Mouse (Mus musculus) liver, embryonic 14.5 days (tissue): Measurements from ENCODE around the gene C2cd4c. TPM values are rescaled to one million over a fixed set of nuclear protein-coding genes. Genes with fewer than 3 reads are reported as not detected.

ENCODE experiments used
- ATAC-seq: fragments of 200-750 bp; cut with Nextera tagmentation; 2 replicates; pipeline ENCODE4 v1.8.0; 2017; ENCODE audit warnings: moderate number of reproducible peaks, mild to moderate bottlenecking, moderate library complexity; ENCODE audit not compliant: insufficient read depth
- DNase-seq, 3 experiments: peaks; one replicate each; pipeline ENCODE4 v3.0.0-alpha.2; 2012 to 2013; ENCODE audit warnings: low read depth in 3 of 3, low spot score in 3 of 3
- H3K27ac ChIP-seq: fragments of 300-500 bp; sonication (generic); 2 replicates; pipeline ENCODE4 v1.5.1; 2014; ENCODE audit warnings: moderate library complexity, mild to moderate bottlenecking, control low read depth, inconsistent platforms
- H3K27me3 ChIP-seq: fragments of 300-500 bp; sonication (generic); 2 replicates; pipeline ENCODE4 v1.6.1; 2014; ENCODE audit warnings: mild to moderate bottlenecking, low read length, moderate library complexity; ENCODE audit not compliant: control insufficient read depth, insufficient read depth
- H3K36me3 ChIP-seq: fragments of 300-500 bp; sonication (generic); replicated peaks from 2 replicates; pipeline ENCODE4 v1.6.1; 2014; ENCODE audit warnings: low read depth; ENCODE audit not compliant: control insufficient read depth, insufficient read depth
- H3K4me1 ChIP-seq, 2 experiments: fragments of 200-500 bp in 1 of 2; fragments of 300-500 bp in 1 of 2; sonication (generic) in 1 of 2; replicated peaks; 2 replicates each; pipeline ENCODE4 v1.6.1; 2012 to 2014; ENCODE audit warnings: antibody characterized with exemption in 1 of 2, inconsistent platforms in 1 of 2, low read length in 1 of 2; ENCODE audit not compliant: control insufficient read depth in 2 of 2, insufficient read depth in 2 of 2
- H3K4me2 ChIP-seq: fragments of 300-500 bp; sonication (generic); 2 replicates; pipeline ENCODE4 v1.6.1; 2014; ENCODE audit warnings: low read depth, mild to moderate bottlenecking, control low read depth, moderate library complexity
- H3K4me3 ChIP-seq, 2 experiments: fragments of 200-500 bp in 1 of 2; fragments of 300-500 bp in 1 of 2; sonication (generic) in 1 of 2; 2 replicates each; pipeline ENCODE4 v1.5.1; 2012 to 2014; ENCODE audit warnings: low read depth in 2 of 2, low read length in 2 of 2, mild to moderate bottlenecking in 2 of 2, control low read depth in 1 of 2, inconsistent platforms in 1 of 2, moderate library complexity in 1 of 2; ENCODE audit not compliant: insufficient read depth in 1 of 2
- H3K9ac ChIP-seq: fragments of 300-500 bp; sonication (generic); replicated peaks from 2 replicates; pipeline ENCODE4 v1.6.1; 2014; ENCODE audit warnings: mild to moderate bottlenecking, control low read depth, moderate library complexity
- H3K9me3 ChIP-seq: fragments of 300-500 bp; sonication (generic); 2 replicates; pipeline ENCODE4 v1.6.1; 2016; ENCODE audit warnings: low read length, mixed read lengths; ENCODE audit not compliant: control insufficient read depth
- CTCF ChIP-seq: IDR thresholded peaks from 2 replicates; pipeline ENCODE4 v1.5.1; 2016; ENCODE audit warnings: antibody characterized with exemption, low read depth, control low read depth
- EP300 ChIP-seq: IDR thresholded peaks from 2 replicates; pipeline ENCODE4 v1.6.1; 2016; ENCODE audit warnings: antibody characterized with exemption, low read depth
- WGBS: fragments of 180-500 bp; shearing (Covaris S2); extraction: QIAGEN DNeasy Blood & Tissue Kit; methylation state at CpG from one replicate; pipeline ENCODE4 v1.1.7; 2014; ENCODE audit not compliant: insufficient replicate concordance; 5-methylcytosine and 5-hydroxymethylcytosine counted together
- polyA plus RNA-seq, 2 experiments: library from polyadenylated mRNA; depleted of rRNA in 1 of 2; stranded (reverse) in 1 of 2; unstranded in 1 of 2; fragments of >200 nt; fragmentation: Nextera tagmentation in 1 of 2; extraction: Ambion mirVana in 1 of 2; gene quantifications; 2 replicates each; pipeline versions ENCODE4 v1.2.1 to v1.2.3; 2012 to 2014

The C2cd4c gene
- polyA plus RNA-seq, 2 experiments = 0.01 TPM; not detected in 1

GRCm38 (mm10) chr10:79585723-79586122, 28.1 kb downstream of the C2cd4c start:
- ATAC-seq (no peak), DNase-seq (no peak)
- H3K9me3 ChIP-seq = no peaks in the 10 kb centered on the region
- TF ChIP-seq CTCF (no peak), EP300 (no peak)
- H3K9ac ChIP-seq = no peak overlapping the region
- H3K4me2 ChIP-seq = no peak overlapping the region
- no peak overlapping the region for H3K27ac ChIP-seq
- H3K36me3 ChIP-seq = no peaks in the 10 kb centered on the region
- no peaks in the 10 kb centered on the region for H3K27me3 ChIP-seq
- WGBS = 77% methylated on average over 5 of the region's 5 CpGs
- no peak overlapping the region for H3K4me3 ChIP-seq
- no peaks in the 10 kb centered on the region for H3K4me1 ChIP-seq

GRCm38 (mm10) chr10:79585136-79585535, 28.7 kb downstream of the C2cd4c start:
- no peaks in the 10 kb centered on the region for H3K27me3 ChIP-seq
- no peaks in the 10 kb centered on the region for H3K36me3 ChIP-seq
- H3K9ac ChIP-seq = no peak overlapping the region
- no peak for TF ChIP-seq EP300
- no peak for TF ChIP-seq CTCF
- H3K27ac ChIP-seq = no peak overlapping the region
- DNase-seq (no peak), ATAC-seq (no peak)
- 69% methylated on average over 6 of the region's 6 CpGs for WGBS
- no peaks in the 10 kb centered on the region for H3K9me3 ChIP-seq
- no peak overlapping the region for H3K4me2 ChIP-seq
- no peak overlapping the region for H3K4me3 ChIP-seq
- no peaks in the 10 kb centered on the region for H3K4me1 ChIP-seq

- no peak overlapping the region for H3K4me2 ChIP-seq
- TF ChIP-seq CTCF = no peak
- no peak for TF ChIP-seq EP300
- no peak for DNase-seq
- no peak overlapping the region for H3K27ac ChIP-seq
- no peak overlapping the region for H3K4me3 ChIP-seq
- no peaks in the 10 kb centered on the region for H3K4me1 ChIP-seq
- H3K27me3 ChIP-seq = no peaks in the 10 kb centered on the region
- WGBS = 60% methylated on average over 9 of the region's 9 CpGs
- ATAC-seq = no peak
- H3K36me3 ChIP-seq = no peaks in the 10 kb centered on the region
- no peaks in the 10 kb centered on the region for H3K9me3 ChIP-seq
- H3K9ac ChIP-seq = no peak overlapping the region
Measured at GRCm38 (mm10) chr10:79584426-79584825, 29.4 kb downstream of the C2cd4c start.

- Histone ChIP-seq H3K36me3 (no peaks in the 10 kb centered on the region), H3K4me1 (no peaks in the 10 kb centered on the region), H3K27ac (no peak overlapping the region), H3K4me2 (no peak overlapping the region), H3K4me3 (no peak overlapping the region), H3K27me3 (no peaks in the 10 kb centered on the region), H3K9me3 (no peaks in the 10 kb centered on the region), H3K9ac (no peak overlapping the region)
- DNase-seq (no peak), ATAC-seq (no peak)
- no peak for TF ChIP-seq CTCF
- WGBS = 44% methylated on average over 7 of the region's 7 CpGs
Measured at GRCm38 (mm10) chr10:79584021-79584420, 29.8 kb downstream of the C2cd4c start.

- H3K36me3 ChIP-seq = no peaks in the 10 kb centered on the region
- H3K4me1 ChIP-seq = no peaks in the 10 kb centered on the region
- 61% methylated on average over 8 of the region's 8 CpGs for WGBS
Measured at GRCm38 (mm10) chr10:79581501-79581900, 32.3 kb downstream of the C2cd4c start.

More at GRCm38 (mm10) chr10:79581501-79581900, 32.3 kb downstream of the C2cd4c start:
- TF ChIP-seq CTCF (no peak), EP300 (no peak)
- DNase-seq (no peak), ATAC-seq (no peak)
- Histone ChIP-seq H3K27me3 (no peaks in the 10 kb centered on the region), H3K4me2 (no peak overlapping the region), H3K27ac (no peak overlapping the region), H3K9ac (no peak overlapping the region), H3K4me3 (no peak overlapping the region), H3K9me3 (no peaks in the 10 kb centered on the region)
